Mouse (Mus musculus): Measurements from ENCODE around the gene Car7. TPM values are rescaled to one million over a fixed set of nuclear protein-coding genes. Genes with fewer than 3 reads are reported as not detected.
"Not testable (repeated sequence)": the region's sequence is repeated elsewhere in the genome, so short reads cannot be mapped to it uniquely, and the experiment has no call there.

Car7 gene
- total RNA-seq, 2 experiments from 2014 or later = not detected

DNA sequence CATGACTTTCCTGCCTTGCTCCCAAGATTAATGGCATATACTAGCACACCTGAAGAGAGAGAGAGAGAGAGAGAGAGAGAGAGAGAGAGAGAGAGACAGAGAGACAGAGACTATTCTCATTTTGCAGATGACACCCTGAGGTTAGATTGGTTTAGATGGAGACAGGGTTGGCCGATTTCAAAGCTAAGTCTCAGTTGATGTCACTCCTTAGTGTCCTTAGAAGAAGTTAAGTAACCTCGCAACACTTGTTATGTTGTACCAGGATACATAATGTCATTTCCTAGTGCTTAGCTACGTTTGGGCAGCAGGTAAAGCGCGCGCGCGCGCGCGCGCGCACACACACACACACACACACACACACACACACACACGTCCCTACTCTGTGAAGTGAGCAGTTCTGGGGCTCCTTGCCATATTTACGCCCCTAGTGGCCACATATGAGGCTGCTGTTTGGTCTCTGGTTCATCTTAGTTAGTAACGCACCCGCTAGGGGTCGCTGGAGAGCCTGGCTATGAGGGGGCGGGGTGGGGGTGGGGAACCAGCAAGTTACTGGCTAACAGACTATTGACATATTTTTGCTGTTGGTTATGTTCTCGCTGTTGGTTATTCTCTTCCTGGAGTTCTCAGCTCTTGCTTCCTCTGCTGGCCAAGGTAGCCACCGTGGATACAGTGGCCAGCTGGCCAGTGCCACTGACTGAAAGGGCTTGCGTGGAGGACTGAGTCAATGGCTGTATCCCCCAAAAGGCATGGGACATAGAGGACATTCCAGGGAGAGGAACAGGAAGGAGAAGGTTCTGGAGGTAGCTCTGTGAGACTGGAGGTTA is 30.4 kb downstream of the Car7 start:
- peak; percentile 95 for ATAC-seq (replicated peaks; ENCODE audit: low FRiP score, low TSS enrichment, poor library complexity, severe bottlenecking)

- no peak for ATAC-seq (replicated peaks; ENCODE audit: low FRiP score, low TSS enrichment, poor library complexity, severe bottlenecking)
Observed at GRCm38 (mm10) chr8:104565457-104565798, 30.9 kb downstream of the Car7 start.

GRCm38 (mm10) chr8:104569559-104569958 is 35.1 kb downstream of the Car7 start:
- 0 out of 2 replicates have a peak, but pooled peaks have one; percentile 24 for ATAC-seq (replicated peaks; ENCODE audit: low FRiP score, low TSS enrichment, poor library complexity, severe bottlenecking)

GRCm38 (mm10) chr8:104570436-104571343 is 36.2 kb downstream of the Car7 start:
- ATAC-seq (replicated peaks; ENCODE audit: low FRiP score, low TSS enrichment, poor library complexity, severe bottlenecking) = peak; percentile 91

DNA sequence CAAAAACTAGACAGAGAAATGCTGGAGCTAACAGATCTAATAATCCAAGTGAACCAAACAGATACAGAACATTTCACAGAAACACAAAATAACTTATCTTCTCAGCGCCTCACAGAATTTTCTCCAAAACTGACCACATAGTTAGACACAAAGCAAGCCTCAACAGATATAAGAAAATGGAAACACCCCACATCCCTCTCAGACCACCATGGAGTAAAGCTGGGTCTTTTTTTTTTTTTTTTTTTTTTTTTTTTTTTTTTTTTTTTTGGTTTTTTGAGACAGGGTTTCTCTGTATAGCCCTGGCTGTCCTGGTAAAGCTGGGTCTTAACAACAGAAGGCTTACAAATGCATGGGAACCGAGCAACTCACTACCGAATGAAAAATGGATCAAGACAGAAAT is 42.3 kb downstream of the Car7 start:
- ATAC-seq (replicated peaks; ENCODE audit: low FRiP score, low TSS enrichment, poor library complexity, severe bottlenecking) = no peak

DNA sequence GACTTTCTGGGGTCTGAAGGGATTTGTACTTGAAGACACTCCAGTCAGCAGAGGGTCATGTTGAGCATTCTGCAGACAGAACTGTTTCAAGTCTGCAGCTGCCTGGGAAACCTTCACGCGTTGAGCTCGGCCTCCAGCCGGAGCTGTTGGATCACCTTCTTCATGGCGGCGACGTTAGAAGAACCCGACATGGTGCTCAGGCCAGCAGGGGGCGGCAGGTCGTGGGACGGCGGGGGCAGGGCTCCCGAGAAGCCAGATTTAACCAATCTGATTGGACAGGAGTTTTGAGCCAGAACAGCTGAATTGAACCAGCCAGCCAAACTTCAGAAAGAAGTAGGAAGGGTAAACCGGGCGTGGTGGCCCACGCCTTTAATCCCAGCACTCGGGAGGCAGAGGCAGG is 43.1 kb downstream of the Car7 start:
- ATAC-seq (replicated peaks; ENCODE audit: low FRiP score, low TSS enrichment, poor library complexity, severe bottlenecking) = not testable (repeated sequence)

DNA sequence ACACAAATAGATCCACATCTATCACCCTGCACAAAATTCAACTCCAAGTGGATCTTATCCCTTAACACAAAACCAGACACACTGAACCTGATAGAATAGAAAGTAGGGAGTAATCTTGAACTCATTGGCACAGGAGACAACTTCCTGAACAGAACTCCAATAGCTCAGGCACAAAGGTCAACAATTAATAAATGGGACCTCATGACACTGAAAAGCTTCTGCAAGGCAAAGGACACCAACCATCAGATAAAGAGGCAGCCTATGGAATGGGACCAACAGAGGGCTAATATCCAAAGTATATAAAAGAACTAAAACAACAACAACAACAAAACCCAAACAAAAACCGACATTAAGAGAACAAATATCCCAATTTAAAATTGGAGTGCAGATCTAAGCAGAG is 50.0 kb downstream of the Car7 start:
- no peak for ATAC-seq (replicated peaks; ENCODE audit: low FRiP score, low TSS enrichment, poor library complexity, severe bottlenecking)

DNA sequence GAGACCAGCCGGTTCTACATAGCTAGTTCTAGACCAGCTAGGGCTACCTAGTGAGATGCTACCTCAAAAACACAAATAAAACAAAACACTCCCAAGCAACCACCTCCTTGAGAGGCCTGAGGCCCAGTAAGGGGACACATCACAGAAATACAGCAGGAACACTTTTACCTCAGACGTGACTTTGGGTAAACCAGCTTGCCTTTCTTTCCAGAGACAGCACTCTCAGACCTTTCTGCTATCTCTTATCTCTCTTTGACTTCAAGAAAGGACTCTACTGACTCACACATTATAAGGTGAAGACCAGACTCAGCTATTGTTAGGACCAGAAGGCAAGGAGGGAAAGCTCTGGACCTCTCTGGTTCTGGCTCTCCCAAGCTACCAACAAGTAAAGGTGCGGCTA is 55.8 kb downstream of the Car7 start:
- ATAC-seq (replicated peaks; ENCODE audit: low FRiP score, low TSS enrichment, poor library complexity, severe bottlenecking) = no peak

GRCm38 (mm10) chr8:104591133-104591834 is 56.8 kb downstream of the Car7 start, which contains the start of gene Pdp2:
TSS of gene Pdp2 (plus strand) at chr8:104591451.
- peak; percentile 92 for ATAC-seq (replicated peaks; ENCODE audit: low FRiP score, low TSS enrichment, poor library complexity, severe bottlenecking)

- ATAC-seq (replicated peaks; ENCODE audit: low FRiP score, low TSS enrichment, poor library complexity, severe bottlenecking) = no peak
Observed at GRCm38 (mm10) chr8:104591856-104592255, 57.4 kb downstream of the Car7 start.

GRCm38 (mm10) chr8:104592566-104592965 is 58.1 kb downstream of the Car7 start:
- ATAC-seq (replicated peaks; ENCODE audit: low FRiP score, low TSS enrichment, poor library complexity, severe bottlenecking) = no peak

DNA sequence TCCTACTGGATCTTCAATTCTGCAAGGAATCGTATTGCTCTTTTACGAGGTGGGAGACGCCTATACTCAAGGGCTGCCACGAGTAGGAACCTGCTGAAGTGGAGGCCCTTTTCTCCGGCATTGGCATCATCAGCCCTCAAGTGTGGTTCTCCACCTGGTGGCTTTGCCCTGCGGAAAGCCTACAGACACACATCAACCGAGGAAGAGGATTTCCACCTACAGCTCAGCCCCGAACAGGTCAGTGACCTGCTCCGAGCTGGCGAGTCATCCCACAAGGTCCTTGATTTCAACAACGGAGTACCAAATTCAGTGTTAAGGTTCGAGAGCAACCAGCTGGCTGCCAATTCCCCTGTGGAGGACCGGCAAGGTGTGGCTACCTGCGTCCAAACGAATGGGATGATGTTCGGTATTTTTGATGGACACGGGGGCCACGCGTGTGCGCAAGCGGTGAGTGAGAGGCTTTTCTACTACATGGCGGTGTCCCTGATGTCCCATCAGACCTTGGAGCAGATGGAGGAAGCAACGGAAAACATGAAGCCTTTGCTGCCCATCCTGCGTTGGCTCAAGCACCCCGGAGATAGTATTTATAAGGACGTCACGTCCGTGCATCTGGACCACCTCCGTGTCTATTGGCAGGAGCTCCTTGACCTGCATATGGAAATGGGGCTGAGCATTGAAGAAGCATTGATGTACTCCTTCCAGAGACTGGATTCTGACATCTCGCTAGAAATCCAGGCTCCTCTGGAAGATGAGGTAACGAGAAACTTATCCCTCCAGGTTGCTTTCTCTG is 59.2 kb downstream of the Car7 start:
- no peak for ATAC-seq (replicated peaks; ENCODE audit: low FRiP score, low TSS enrichment, poor library complexity, severe bottlenecking)

- no peak for ATAC-seq (replicated peaks; ENCODE audit: low FRiP score, low TSS enrichment, poor library complexity, severe bottlenecking)
Observed at GRCm38 (mm10) chr8:104594611-104595362, 60.3 kb downstream of the Car7 start.

- peak; percentile 83 for ATAC-seq (replicated peaks; ENCODE audit: low FRiP score, low TSS enrichment, poor library complexity, severe bottlenecking)
Observed at GRCm38 (mm10) chr8:104595773-104596536, 61.5 kb downstream of the Car7 start.

- ATAC-seq (replicated peaks; ENCODE audit: low FRiP score, low TSS enrichment, poor library complexity, severe bottlenecking) = no peak
Observed at GRCm38 (mm10) chr8:104597656-104598055, 63.2 kb downstream of the Car7 start.

DNA sequence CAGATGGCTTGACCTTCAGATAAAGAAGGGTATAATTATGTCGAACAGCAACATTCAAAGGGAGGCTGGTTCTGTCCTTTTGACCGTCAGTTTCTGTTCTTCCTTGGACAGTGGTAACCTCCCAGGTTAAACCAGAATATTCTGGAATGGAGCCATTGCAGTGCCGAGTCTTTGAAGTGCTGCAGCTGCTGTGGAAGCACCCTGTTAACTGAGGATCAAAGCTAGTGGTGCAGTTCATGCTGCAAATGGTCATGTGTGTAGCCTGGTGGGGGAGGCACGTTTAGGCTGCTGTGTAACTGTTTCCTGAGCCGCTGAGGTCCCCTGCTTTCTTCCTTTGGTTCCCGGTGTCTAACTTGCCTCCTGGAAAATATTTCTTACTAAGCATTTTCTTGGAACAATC is 64.0 kb downstream of the Car7 start:
- no peak for ATAC-seq (replicated peaks; ENCODE audit: low FRiP score, low TSS enrichment, poor library complexity, severe bottlenecking)
